Mouse (Mus musculus) liver, adult 2 months (tissue): ENCODE data around the gene Lamtor4. TPM values are rescaled to one million over a fixed set of nuclear protein-coding genes. Genes with fewer than 3 reads are reported as not detected.

Experiments used
- DNase-seq: peaks from one replicate; pipeline ENCODE4 v3.0.0-alpha.2; 2011; ENCODE audit warnings: low read depth, low spot score; ENCODE audit errors: extremely low read depth
- H3K27ac ChIP-seq: fragments of 200-500 bp; replicated peaks from 2 replicates; pipeline ENCODE4 v1.5.1; 2012; ENCODE audit warnings: low read depth, mild to moderate bottlenecking, control low read depth, inconsistent platforms, low read length; ENCODE audit not compliant: insufficient read depth
- H3K27me3 ChIP-seq: fragments of 200-500 bp; 2 replicates; pipeline ENCODE4 v1.6.1; 2012; ENCODE audit warnings: mild to moderate bottlenecking, moderate library complexity, low read length, inconsistent platforms; ENCODE audit not compliant: control insufficient read depth, insufficient read depth
- H3K36me3 ChIP-seq: fragments of 200-500 bp; 2 replicates; pipeline ENCODE4 v1.6.1; 2012; ENCODE audit warnings: low read length, inconsistent platforms; ENCODE audit not compliant: control insufficient read depth, insufficient read depth
- H3K4me1 ChIP-seq: fragments of 200-500 bp; 2 replicates; pipeline ENCODE4 v1.6.1; 2011; ENCODE audit warnings: low read length; ENCODE audit not compliant: control insufficient read depth, insufficient read depth
- H3K4me3 ChIP-seq: fragments of 200-500 bp; 2 replicates; pipeline ENCODE4 v1.5.1; 2011; ENCODE audit warnings: low read depth, mild to moderate bottlenecking, control low read depth, low read length, moderate library complexity; ENCODE audit not compliant: insufficient read depth
- H3K79me2 ChIP-seq: fragments of 200-500 bp; 2 replicates; pipeline ENCODE4 v1.6.1; 2012; ENCODE audit warnings: inconsistent platforms, mild to moderate bottlenecking, low read length, moderate library complexity; ENCODE audit not compliant: control insufficient read depth, insufficient read depth
- H3K9ac ChIP-seq: fragments of 200-500 bp; 2 replicates; pipeline ENCODE4 v1.6.1; 2012; ENCODE audit warnings: low read depth, mild to moderate bottlenecking, control low read depth, inconsistent platforms, low read length
- CTCF ChIP-seq: fragments of 200-500 bp; IDR thresholded peaks from 2 replicates; pipeline ENCODE4 v1.5.1; 2011; ENCODE audit warnings: low read depth, low read length, control low read depth
- POLR2A ChIP-seq: fragments of 200-500 bp; IDR thresholded peaks from 2 replicates; pipeline ENCODE4 v1.6.1; 2011; ENCODE audit warnings: low read length, control low read depth; ENCODE audit not compliant: insufficient read depth; ENCODE audit errors: extremely low read depth
- WGBS: fragments of 180-500 bp; shearing (Covaris S2); methylation state at CpG from one replicate; pipeline ENCODE4 v1.1.7; 2018; 5-methylcytosine and 5-hydroxymethylcytosine counted together
- polyA plus RNA-seq: library from polyadenylated mRNA; depleted of rRNA; stranded (reverse); fragments of >200 nt; gene quantifications from 2 replicates; pipeline ENCODE4 v1.2.3, GENCODE M21; 2012
- total RNA-seq: library from RNA; depleted of rRNA; stranded (reverse); fragments of >200 nt; gene quantifications from 2 replicates; pipeline ENCODE4 v1.2.3, GENCODE M21; 2014

Gene Lamtor4
- total and polyA plus RNA-seq, 2 experiments = 105 to 177 TPM

GRCm38 (mm10) chr5:138275216-138276050, 20.2 kb downstream of the Lamtor4 start:
- H3K9ac ChIP-seq = no peak overlapping the region
- DNase-seq = no peak
- H3K27ac ChIP-seq = no peak overlapping the region
- H3K36me3 ChIP-seq = no peaks in the 10 kb centered on the region
- TF ChIP-seq POLR2A (no peak), CTCF (no peak)
- H3K4me3 ChIP-seq = no peak overlapping the region
- peaks cover 5% of the 10 kb centered on the region; the same call in 1 of the 2 replicates for H3K27me3 ChIP-seq
- no peaks in the 10 kb centered on the region for H3K79me2 ChIP-seq
- H3K4me1 ChIP-seq = no peaks in the 10 kb centered on the region
- 62% methylated on average over 41 of the region's 41 CpGs for WGBS

GRCm38 (mm10) chr5:138277994-138278393, 22.7 kb downstream of the Lamtor4 start:
- whole genome bisulfite sequencing = 97% methylated on average over 7 of the region's 7 CpGs
- H3K27ac ChIP-seq = no peak overlapping the region
- TF ChIP-seq POLR2A (no peak), CTCF (no peak)
- no peaks in the 10 kb centered on the region for H3K4me1 ChIP-seq
- no peak overlapping the region for H3K4me3 ChIP-seq
- H3K27me3 ChIP-seq = no peaks in the 10 kb centered on the region
- no peak for DNase-seq
- H3K79me2 ChIP-seq = no peaks in the 10 kb centered on the region
- H3K9ac ChIP-seq = no peak overlapping the region
- no peaks in the 10 kb centered on the region for H3K36me3 ChIP-seq

- Histone ChIP-seq H3K9ac (no peak within 1 kb of the TSS), H3K4me1 (no peaks in the 10 kb centered on the region), H3K4me3 (peak within 1 kb of the TSS; percentile 8; the same call in 1 of the 2 replicates), H3K79me2 (no peaks in the 10 kb centered on the region), H3K27me3 (no peaks in the 10 kb centered on the region), H3K36me3 (no peaks in the 10 kb centered on the region), H3K27ac (no peak within 1 kb of the TSS)
- 2% methylated on average over 56 of the region's 56 CpGs for WGBS
- peak; percentile 67 for DNase-seq
- TF ChIP-seq POLR2A = no peak
- no peak for TF ChIP-seq CTCF
Observed at GRCm38 (mm10) chr5:138279585-138280424, 24.5 kb downstream of the Lamtor4 start, which contains the start of the genes Gm43720, Gpc2 and Stag3. Gene Gm43720 (minus strand): TSS chr5:138279958. Gene Gpc2 (minus strand): TSS chr5:138280005. Gene Stag3 (plus strand): TSS chr5:138280240.

GRCm38 (mm10) chr5:138280425-138280768, 25.1 kb downstream of the Lamtor4 start:
- Histone ChIP-seq H3K27me3 (no peaks in the 10 kb centered on the region), H3K79me2 (no peaks in the 10 kb centered on the region), H3K9ac (no peak overlapping the region), H3K4me1 (no peaks in the 10 kb centered on the region), H3K27ac (no peak overlapping the region), H3K36me3 (no peaks in the 10 kb centered on the region), H3K4me3 (peak overlapping the region; percentile 3; the same call in 1 of the 2 replicates)
- WGBS = 24% methylated on average over 26 of the region's 26 CpGs
- TF ChIP-seq POLR2A = no peak
- no peak for TF ChIP-seq CTCF
- DNase-seq = no peak

GRCm38 (mm10) chr5:138280829-138281228, 25.5 kb downstream of the Lamtor4 start:
- no peaks in the 10 kb centered on the region for H3K36me3 ChIP-seq
- no peak for DNase-seq
- H3K4me3 ChIP-seq = no peak overlapping the region
- no peaks in the 10 kb centered on the region for H3K4me1 ChIP-seq
- no peaks in the 10 kb centered on the region for H3K27me3 ChIP-seq
- TF ChIP-seq POLR2A (no peak), CTCF (no peak)
- no peak overlapping the region for H3K9ac ChIP-seq
- H3K27ac ChIP-seq = no peak overlapping the region
- WGBS = 93% methylated on average over 15 of the region's 15 CpGs
- H3K79me2 ChIP-seq = no peaks in the 10 kb centered on the region

GRCm38 (mm10) chr5:138281798-138282197, 26.5 kb downstream of the Lamtor4 start:
- Histone ChIP-seq H3K4me1 (no peaks in the 10 kb centered on the region), H3K9ac (no peak overlapping the region), H3K79me2 (no peaks in the 10 kb centered on the region), H3K27me3 (no peaks in the 10 kb centered on the region), H3K27ac (no peak overlapping the region), H3K4me3 (no peak overlapping the region), H3K36me3 (no peaks in the 10 kb centered on the region)
- no peak for DNase-seq
- no peak for TF ChIP-seq CTCF
- no peak for TF ChIP-seq POLR2A
- 100% methylated on average over 2 of the region's 2 CpGs for WGBS
